Mouse (Mus musculus) macrophage (primary cell): Measurements from ENCODE around the gene Phyhd1. TPM values are rescaled to one million over a fixed set of nuclear protein-coding genes. Genes with fewer than 3 reads are reported as not detected.
A peak's percentile ranks its signal among the peaks of the same experiment; 100 is the strongest.

ENCODE experiments used
- H3K27ac ChIP-seq: fragments of 350-480 bp; formaldehyde crosslinking; 2 replicates; pipeline ENCODE4 v1.9.0; 2021
- H3K36me3 ChIP-seq: fragments of 350-480 bp; formaldehyde crosslinking; 2 replicates; pipeline ENCODE4 v1.9.0; 2021; ENCODE audit errors: inconsistent target
- H3K4me3 ChIP-seq: fragments of 350-480 bp; formaldehyde crosslinking; 2 replicates; pipeline ENCODE4 v1.9.0; 2021; ENCODE audit errors: inconsistent target
- H3K79me2 ChIP-seq: fragments of 350-480 bp; formaldehyde crosslinking; 2 replicates; pipeline ENCODE4 v1.9.0; 2021; ENCODE audit errors: inconsistent target
- WGBS: methylation state at CpG from one replicate; pipeline ENCODE4 v1.1.7; 2026; ENCODE audit warnings: inconsistent platforms; ENCODE audit not compliant: missing documents; 5-methylcytosine and 5-hydroxymethylcytosine counted together
- polyA plus RNA-seq: library from polyadenylated mRNA; stranded (reverse); fragments of 250-400 nt; gene quantifications from 3 replicates; pipeline ENCODE4 v1.2.4, GENCODE M21; 2018; ENCODE audit warnings: inconsistent platforms

Phyhd1 gene
- polyA plus RNA-seq, 1 experiment from 2014 or later, result 8.0 TPM

DNA sequence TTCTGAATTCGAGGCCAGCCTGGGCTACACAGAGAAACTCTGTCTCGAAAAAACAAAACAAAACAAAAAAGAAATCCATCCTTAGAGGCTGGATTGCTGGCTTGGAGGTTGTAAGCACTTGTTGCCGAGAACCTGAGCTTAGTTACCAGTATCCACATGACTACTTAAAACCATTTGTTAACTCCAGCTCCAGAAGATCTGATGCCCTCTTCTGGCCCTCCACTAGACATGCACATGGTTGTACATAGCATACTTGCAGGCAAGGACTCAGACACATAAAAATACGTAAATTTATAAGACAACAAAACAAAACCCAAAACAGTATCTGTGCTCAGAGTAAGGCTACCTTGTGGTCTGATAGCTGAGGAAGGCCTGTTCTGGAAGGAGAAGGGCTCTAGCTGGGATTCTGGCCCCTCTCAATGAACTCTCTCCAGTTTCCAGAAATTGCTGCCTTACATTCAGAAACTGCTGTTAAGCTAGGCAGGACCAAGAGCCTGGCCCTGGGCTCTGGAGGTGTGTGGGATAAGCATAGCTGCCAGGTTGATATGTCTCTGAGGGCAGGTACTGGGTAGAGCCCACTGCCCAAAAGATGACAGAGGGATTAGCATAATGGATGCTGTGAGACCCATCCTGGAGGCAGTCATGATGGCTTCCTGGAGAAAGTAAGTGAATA, 4.8 kb upstream of the Phyhd1 start:
- WGBS, result 94% methylated on average over 4 of the region's 4 CpGs
- Histone ChIP-seq H3K4me3 (no peak overlapping the region), H3K79me2 (peaks cover 42% of the 10 kb centered on the region; the same call in 1 of the 2 replicates), H3K27ac (no peak overlapping the region), H3K36me3 (peaks cover 31% of the 10 kb centered on the region; the same call in 1 of the 2 replicates)

DNA sequence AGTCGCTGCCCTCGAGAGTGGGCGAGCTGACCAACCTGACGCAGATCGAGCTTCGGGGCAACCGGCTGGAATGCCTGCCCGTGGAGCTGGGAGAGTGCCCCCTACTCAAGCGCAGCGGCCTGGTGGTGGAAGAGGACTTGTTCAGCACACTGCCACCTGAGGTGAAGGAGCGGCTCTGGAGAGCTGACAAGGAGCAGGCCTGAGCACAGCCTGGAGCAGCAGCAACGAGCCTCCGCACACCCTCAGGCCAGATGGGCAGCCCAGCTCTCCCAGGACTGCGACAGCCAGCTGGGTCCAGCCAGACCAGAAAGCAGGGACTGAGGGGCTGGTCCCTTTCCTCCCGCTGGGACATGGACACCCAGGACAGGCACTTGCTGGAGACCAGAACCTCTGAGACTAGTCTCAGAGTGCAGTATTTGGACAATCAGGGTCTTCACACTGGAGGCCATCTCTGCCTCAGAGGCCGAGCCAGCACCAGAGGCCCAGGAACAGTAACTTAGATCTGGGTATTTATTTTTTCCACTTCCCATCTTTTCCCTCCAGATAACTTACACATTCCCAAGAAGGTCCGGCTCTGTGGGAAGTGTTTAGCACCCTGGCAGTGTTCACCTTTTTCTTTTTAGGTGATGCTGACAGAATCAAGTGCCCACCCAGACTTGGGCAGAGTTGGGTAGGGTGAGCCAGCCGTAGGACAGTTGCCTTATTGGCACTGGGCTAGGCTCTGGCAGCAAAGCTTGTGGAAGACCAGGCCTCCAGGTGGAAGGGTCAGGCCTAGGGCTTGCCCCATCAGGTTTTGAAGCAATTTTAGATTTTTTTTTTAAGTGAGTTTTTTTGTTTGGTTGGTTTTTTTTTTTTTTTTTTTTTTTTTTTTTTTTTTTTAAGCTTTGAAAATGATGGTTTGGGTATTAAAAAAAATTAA, 3.8 kb upstream of the Phyhd1 start:
- WGBS, result 98% methylated on average over 17 of the region's 18 CpGs
- H3K4me3 ChIP-seq, result no peak overlapping the region
- peaks cover 39% of the 10 kb centered on the region; the same call in 1 of the 2 replicates for H3K79me2 ChIP-seq
- H3K27ac ChIP-seq, result no peak overlapping the region
- H3K36me3 ChIP-seq, result peaks cover 21% of the 10 kb centered on the region; the same call in 1 of the 2 replicates

DNA sequence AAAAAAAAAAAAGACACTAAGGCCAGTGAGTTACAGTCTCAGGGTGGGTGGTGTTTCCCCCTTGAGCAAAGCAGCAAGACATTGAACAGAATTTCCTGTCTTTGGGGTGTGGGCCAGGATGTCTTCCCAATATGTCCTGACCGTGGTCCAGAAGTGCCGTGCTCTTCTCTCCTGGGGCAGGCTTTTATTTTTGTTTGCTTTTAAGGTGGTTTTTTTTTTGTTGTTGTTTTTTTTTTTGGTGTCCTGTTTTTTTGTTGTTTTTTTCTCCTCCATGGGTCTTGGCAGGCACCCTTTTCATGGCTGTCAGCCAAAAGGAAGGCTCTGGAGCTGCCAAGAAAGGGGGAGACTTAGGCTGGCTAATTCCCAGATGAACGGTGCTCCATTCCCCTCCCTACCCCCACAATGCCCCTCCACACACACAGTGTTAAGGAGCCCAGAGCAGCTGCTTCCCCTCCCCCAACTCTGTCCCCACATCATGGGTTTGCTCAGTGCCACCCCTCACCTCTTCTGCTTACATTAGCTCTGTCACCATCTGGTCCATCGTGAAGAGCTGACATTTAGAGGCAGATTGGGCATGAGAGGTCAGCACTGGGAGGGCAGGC, 3.1 kb upstream of the Phyhd1 start:
- Histone ChIP-seq H3K27ac (no peak overlapping the region), H3K36me3 (peaks cover 20% of the 10 kb centered on the region; the same call in 1 of the 2 replicates), H3K79me2 (peaks cover 31% of the 10 kb centered on the region; the same call in 1 of the 2 replicates), H3K4me3 (no peak overlapping the region)
- 80% methylated on average over 4 of the region's 4 CpGs for WGBS

DNA sequence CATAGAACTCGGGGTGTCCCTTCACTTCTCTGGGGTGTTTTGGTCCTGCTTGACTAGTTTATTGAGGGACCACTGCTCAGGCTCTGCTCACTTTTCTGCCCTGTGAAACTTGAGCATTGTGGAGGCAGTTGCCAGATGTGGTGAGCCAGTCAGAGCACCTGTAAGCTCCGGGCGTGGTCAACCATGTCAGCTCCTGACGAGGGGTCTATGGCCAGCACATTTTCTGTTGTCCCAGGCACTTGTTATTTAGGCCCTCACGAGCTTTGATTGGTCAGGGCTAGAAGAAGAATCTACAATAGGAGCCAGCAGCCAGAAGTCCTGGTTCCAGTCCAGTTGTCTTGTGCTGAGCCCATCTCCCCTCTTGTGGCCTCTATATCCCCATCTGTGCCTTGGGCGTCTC, 2.2 kb upstream of the Phyhd1 start:
- WGBS, result 97% methylated on average over 6 of the region's 6 CpGs
- peaks cover 20% of the 10 kb centered on the region; the same call in 1 of the 2 replicates for H3K36me3 ChIP-seq

DNA sequence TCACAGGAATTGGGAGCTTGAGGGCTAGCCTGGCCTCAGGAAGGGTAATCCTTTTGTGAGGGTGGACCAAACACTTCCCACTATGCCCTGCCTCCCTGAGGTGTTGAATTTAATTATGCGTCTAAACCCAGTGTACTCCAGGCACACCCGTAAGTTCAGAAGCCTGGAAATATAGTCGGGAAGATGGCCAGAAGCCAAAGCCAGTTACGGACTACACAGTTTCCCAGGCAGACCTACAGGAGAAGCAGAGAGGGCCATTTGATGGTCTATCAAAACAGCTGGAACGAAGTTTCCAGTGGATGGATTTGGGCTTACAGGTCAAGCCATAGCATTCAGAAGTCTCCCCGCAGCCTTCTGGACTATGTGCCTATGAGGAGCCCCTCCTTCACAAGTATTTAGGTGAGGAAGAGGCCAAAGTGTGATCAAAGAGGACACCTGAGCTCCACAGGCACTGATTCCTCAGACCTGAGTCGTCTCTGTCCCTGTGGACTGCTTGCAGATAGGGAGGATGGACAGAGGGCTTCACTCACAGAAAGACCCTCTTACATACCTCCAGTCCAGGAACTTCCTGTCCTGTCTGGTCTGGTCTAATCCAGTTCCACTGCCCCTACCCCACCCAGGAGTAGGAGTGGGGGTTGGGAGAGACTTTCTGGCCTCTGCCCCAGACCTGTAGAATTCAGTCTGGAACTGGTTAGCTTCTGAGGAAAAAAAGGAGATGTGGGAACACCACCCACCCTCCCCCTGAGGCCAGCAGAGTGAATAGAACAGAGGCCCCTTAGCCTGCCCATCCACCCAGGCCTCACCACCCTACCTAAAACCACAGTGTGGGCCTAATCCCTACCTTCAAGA, 1.1 kb upstream of the Phyhd1 start:
- H3K4me3 ChIP-seq, result no peak overlapping the region
- H3K27ac ChIP-seq, result peak overlapping the region; percentile 80
- 91% methylated on average over 7 of the region's 7 CpGs for WGBS
- H3K36me3 ChIP-seq, result peaks cover 20% of the 10 kb centered on the region; the same call in 1 of the 2 replicates
- H3K79me2 ChIP-seq, result peaks cover 12% of the 10 kb centered on the region; the same call in 1 of the 2 replicates

More for the DNA sequence above, 2.2 kb upstream of the Phyhd1 start:
- Histone ChIP-seq H3K79me2 (peaks cover 22% of the 10 kb centered on the region; the same call in 1 of the 2 replicates), H3K4me3 (no peak overlapping the region), H3K27ac (no peak overlapping the region)

DNA sequence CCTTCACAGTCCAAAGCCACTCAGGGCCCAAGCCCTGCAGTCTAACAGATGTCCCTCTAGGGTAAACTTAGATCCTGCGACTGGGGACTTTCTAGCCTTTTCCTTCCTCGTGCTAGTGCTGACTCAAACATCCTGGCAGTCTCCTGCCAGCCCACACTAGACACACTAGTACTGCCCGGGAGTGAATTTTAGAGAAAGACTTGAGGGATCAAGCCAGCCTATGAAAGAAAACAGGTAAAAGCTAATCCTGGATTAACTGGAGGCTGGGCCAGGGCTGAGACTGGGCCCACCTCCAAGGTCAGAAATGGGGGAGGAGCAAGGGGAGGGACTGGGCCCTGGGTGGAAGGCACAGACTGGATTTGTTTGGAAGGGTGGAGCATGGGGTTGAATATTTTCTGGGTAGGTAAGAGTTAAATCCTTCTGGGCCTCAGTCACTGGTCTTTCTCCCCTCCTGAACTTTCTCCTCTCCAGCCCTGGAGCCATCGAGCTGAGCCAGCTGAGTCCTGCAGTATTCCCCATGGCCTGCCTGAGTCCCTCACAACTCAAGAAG, 464 bp downstream of the Phyhd1 start:
- Histone ChIP-seq H3K27ac (peak overlapping the region; percentile 80), H3K4me3 (no peak overlapping the region), H3K79me2 (no peaks in the 10 kb centered on the region; the same call in 1 of the 2 replicates), H3K36me3 (peaks cover 20% of the 10 kb centered on the region; the same call in 1 of the 2 replicates)
- WGBS, result 30% methylated on average over 4 of the region's 4 CpGs

DNA sequence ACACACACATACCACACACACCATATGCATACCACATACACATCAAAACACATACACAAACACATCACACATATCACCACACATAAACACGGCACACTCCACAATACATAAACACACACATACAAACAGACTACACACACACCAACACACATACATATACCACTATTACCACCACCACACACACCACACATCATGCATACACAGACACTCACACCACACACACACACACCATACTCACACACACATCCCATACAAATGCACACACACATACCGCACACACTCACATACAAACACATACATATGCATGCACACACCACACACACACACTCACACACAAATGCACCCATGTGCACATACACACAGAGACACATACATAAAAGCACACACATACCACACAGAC, 1.5 kb downstream of the Phyhd1 start:
- 0 out of 2 replicates have a peak overlapping the region, but pooled peaks have one; percentile 5 for H3K27ac ChIP-seq
- 100% methylated on average over 2 of the region's 2 CpGs for WGBS
- H3K36me3 ChIP-seq, result peaks cover 14% of the 10 kb centered on the region; the same call in 1 of the 2 replicates
- no peaks in the 10 kb centered on the region for H3K79me2 ChIP-seq
- no peak overlapping the region for H3K4me3 ChIP-seq

DNA sequence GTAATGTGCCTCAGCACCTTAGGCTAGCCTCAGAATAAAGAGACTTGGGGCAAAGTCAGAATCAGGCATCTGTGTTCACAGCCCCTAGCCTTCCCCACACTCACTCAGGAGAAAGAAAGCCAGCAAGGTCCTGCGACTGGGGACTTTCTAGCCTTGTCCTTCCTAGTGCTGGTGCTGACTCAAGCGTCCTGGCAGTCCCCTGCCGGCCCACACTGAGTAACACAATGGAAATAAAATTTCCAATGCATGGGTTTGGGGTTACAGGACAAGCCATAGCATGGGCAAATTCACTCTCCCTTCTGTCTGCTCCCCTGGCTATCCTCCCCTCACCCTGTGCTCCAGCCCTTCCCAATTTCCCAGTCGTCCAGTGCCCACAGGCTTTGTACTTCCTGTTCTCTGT, 2.4 kb downstream of the Phyhd1 start:
- peak overlapping the region; percentile 5; the same call in 1 of the 2 replicates for H3K27ac ChIP-seq
- H3K79me2 ChIP-seq, result no peaks in the 10 kb centered on the region
- H3K36me3 ChIP-seq, result peaks cover 9% of the 10 kb centered on the region; the same call in 1 of the 2 replicates
- 71% methylated on average over 4 of the region's 4 CpGs for WGBS
- no peak overlapping the region for H3K4me3 ChIP-seq

DNA sequence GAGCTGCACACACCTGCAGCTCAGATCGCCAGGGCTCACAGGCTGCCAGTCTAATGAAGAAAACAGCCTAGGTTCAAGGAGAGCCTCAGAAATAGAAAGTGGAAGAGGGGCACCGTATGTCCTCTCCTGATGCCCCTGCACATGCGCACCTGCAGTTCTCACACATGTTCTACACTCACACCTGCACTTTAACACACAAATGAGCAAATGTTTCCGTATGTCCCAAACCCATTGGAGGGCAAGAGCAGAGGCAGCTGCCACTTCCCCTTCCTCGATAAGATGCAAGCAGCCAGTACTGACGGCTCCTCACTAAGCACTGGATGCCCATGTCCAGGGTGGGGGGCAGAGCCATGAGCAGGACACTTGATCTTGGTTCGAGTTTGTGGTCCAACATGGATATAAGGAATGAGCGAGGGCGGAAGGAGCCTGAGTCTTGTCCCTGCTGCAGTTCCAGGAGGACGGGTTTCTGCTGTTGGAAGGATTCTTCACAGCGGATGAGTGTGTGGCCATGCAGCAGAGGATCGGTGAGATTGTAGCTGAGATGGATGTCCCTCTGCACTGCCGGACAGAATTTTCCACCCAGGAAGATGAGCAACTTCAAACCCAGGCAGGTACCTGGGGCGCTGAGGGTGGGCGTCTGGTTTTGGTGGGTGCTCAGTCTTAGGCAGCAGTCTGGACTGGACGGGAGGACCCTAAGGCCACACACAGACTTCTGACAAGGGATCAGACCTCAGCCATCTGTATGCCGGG, 3.4 kb downstream of the Phyhd1 start:
- Histone ChIP-seq H3K36me3 (no peaks in the 10 kb centered on the region), H3K27ac (peak overlapping the region; percentile 50), H3K79me2 (no peaks in the 10 kb centered on the region), H3K4me3 (no peak overlapping the region)
- 72% methylated on average over 17 of the region's 17 CpGs for WGBS

DNA sequence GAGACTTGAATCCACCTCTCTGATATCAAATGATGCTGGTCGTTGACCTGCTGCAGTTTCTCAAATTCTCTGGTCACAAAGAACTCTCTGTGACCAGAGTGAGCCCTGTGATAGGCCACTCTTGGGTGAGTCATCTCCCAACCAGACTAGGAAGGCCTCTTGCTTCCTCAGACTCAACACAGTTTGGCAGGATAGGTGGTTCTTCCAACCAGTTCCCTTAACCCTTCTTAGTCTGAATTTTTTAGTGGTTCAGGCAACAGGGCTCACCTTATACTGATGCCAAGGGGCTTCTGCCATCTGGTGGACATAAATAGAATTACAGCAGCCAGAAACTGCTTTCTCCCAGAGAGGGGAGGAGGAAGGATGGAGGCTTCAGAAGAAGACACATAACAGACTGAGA, 4.1 kb downstream of the Phyhd1 start:
- no peaks in the 10 kb centered on the region for H3K79me2 ChIP-seq
- no peaks in the 10 kb centered on the region for H3K36me3 ChIP-seq
- 6% methylated on average over 1 of the region's 1 CpGs for WGBS
- H3K27ac ChIP-seq, result peak overlapping the region; percentile 50
- no peak overlapping the region for H3K4me3 ChIP-seq

DNA sequence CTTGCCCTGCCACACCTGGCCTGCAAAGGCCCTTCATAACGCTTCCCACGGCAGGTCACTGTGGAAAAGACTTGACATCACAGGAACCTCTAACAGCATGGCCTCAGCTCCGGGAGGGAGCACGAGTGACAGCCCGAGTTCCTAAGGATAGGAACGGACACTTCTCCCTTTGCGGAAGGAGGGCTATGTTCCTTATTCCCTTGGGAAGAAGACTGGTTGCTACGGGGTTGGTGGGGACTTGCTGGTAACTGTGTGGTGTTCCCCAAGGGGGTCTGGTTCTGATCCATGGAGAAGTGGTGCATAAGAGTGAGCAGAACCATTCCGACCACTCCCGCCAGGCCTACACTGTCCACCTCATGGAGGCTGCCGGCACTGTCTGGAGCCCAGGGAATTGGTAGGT, 14.7 kb downstream of the Phyhd1 start, which contains the start of gene Gm28038:
Gene Gm28038, plus strand, starts transcription at position 301 of the 400 bp plus-strand sequence.
- Histone ChIP-seq H3K27ac (no peak within 1 kb of the TSS), H3K36me3 (no peaks in the 10 kb centered on the region), H3K79me2 (peaks cover 15% of the 10 kb centered on the region), H3K4me3 (no peak within 1 kb of the TSS)
- WGBS, result 99% methylated on average over 11 of the region's 11 CpGs

DNA sequence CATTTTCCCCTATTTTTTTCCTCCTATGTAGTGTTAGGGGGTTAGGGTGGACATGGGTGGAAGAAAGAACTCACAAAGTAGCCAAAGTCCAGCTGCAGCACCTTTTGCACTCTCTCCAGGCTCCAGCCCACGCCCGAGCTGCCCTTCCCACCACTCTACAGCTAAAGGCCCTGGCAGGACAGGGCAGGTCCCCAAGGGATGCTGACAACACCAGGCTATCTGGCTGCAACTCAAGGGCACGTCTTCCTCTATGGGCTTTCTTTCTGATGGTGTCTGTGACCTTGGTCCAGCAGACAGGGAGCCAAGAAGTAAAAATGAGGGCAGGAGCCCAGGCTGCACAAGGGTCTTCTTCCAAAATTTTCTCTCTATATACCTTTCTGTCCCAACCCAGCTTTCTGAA, 15.6 kb downstream of the Phyhd1 start:
- Histone ChIP-seq H3K36me3 (no peaks in the 10 kb centered on the region), H3K27ac (no peak overlapping the region), H3K79me2 (peaks cover 21% of the 10 kb centered on the region), H3K4me3 (no peak overlapping the region)
- WGBS, result 90% methylated on average over 3 of the region's 3 CpGs

DNA sequence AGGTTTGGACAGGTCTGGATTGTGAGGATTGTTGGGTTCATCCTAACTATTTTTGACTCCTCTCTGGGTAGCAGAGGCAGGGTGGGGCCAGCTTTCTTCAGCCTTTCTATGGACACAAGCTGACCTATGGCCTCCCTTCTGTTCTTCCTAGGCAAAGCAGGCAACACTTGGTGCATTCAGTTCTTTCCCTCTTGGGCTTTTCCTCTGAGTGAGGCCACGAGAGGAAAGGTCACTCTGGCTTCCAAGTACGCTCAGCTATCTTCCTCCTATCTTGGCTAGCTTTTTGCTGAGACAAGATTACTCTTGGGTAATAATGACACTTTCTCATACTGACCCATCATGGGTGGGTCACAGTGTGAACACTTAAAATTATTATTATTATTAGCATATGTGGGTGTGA, 17.2 kb downstream of the Phyhd1 start:
- Histone ChIP-seq H3K27ac (no peak overlapping the region), H3K36me3 (no peaks in the 10 kb centered on the region), H3K79me2 (peaks cover 37% of the 10 kb centered on the region), H3K4me3 (no peak overlapping the region)
- WGBS, result 86% methylated on average over 2 of the region's 2 CpGs
